Mouse (Mus musculus): ENCODE results near the gene Exo5. TPM values are rescaled to one million over a fixed set of nuclear protein-coding genes. Genes with fewer than 3 reads are reported as not detected.

Gene Exo5
- polyA plus RNA-seq, 1 experiment from 2014 or later: 25.1 TPM

DNA sequence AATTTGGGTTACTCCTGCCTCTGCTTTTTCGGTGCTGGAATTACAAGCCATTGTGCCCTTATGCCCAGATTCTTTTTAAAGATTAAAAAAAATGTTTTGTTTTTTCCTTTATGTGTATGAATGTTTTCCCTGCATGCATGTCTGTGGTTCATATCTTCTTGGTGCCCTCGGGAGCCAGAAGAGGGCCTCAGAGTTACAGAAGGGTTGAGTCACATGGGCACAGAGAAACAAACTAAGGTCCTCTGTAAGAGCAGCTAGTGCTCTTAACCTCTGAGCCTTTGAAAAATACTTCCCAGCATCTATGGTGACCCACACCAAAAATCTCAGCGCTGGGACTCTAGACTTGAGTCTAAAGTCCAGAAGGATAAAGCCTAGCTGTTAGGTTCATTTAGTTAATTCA, 569 bp upstream of the Exo5 start:
- ATAC-seq (ENCODE audit: insufficient read depth): peak; percentile 54
- 23% methylated on average over 3 of the region's 3 CpGs for WGBS

DNA sequence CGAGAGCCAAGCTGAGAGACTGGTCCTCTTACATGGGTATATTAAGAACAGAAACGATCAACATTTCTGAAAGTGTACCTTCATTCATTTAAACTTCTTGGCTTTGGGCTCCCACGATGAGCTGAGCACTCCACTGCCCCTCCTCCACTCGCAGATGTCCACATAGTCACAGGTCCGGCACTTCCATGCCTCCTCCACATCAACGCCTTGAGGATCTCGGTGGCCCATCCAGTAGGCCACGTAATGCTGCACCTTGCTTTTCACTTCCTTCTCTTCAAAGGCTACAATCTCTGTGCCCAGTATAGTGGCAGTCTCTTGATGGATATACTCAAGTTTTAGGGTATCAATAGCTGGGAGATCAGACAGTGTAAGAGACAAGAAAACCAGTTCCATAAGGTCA, 3.4 kb downstream of the Exo5 start:
- Histone ChIP-seq H3K9me3 (ENCODE audit: low read depth, low read length) (no peaks in the 10 kb centered on the region), H3K4me3 (ENCODE audit: low read depth, low read length) (no peak overlapping the region), H3K27ac (ENCODE audit: low read depth) (no peak overlapping the region), H3K4me1 (ENCODE audit: insufficient read depth) (no peaks in the 10 kb centered on the region; the same call in 1 of the 2 replicates), H3K27me3 (ENCODE audit: insufficient read depth, low read length) (no peaks in the 10 kb centered on the region), H3K4me2 (no peak overlapping the region), H3K9ac (no peak overlapping the region), H3K36me3 (ENCODE audit: insufficient read depth) (peaks cover 31% of the 10 kb centered on the region)
- no peak for ATAC-seq (ENCODE audit: insufficient read depth)
- no peak for DNase-seq
- TF ChIP-seq CTCF (IDR thresholded peaks at IDR 0.05; ENCODE audit: low read depth): no peak
- WGBS: 93% methylated on average over 8 of the region's 8 CpGs

More for the DNA sequence above, 569 bp upstream of the Exo5 start:
- 0 out of 2 replicates have a peak, but pooled peaks have one; percentile 10 for TF ChIP-seq CTCF (IDR thresholded peaks at IDR 0.05; ENCODE audit: low read depth)
- peaks cover 24% of the 10 kb centered on the region for H3K36me3 ChIP-seq (ENCODE audit: insufficient read depth)
- H3K4me3 ChIP-seq (ENCODE audit: low read depth, low read length): peak overlapping the region; percentile 73
- no peaks in the 10 kb centered on the region; the same call in 1 of the 2 replicates for H3K4me1 ChIP-seq (ENCODE audit: insufficient read depth)
- peak overlapping the region; percentile 85; the same call in 1 of the 2 replicates for H3K27ac ChIP-seq (ENCODE audit: low read depth)
- H3K4me2 ChIP-seq: peak overlapping the region; percentile 71
- peak; percentile 46 for DNase-seq
- peak overlapping the region; percentile 74 for H3K9ac ChIP-seq
- no peaks in the 10 kb centered on the region for H3K27me3 ChIP-seq (ENCODE audit: insufficient read depth, low read length)
- H3K9me3 ChIP-seq (ENCODE audit: low read depth, low read length): no peaks in the 10 kb centered on the region

DNA sequence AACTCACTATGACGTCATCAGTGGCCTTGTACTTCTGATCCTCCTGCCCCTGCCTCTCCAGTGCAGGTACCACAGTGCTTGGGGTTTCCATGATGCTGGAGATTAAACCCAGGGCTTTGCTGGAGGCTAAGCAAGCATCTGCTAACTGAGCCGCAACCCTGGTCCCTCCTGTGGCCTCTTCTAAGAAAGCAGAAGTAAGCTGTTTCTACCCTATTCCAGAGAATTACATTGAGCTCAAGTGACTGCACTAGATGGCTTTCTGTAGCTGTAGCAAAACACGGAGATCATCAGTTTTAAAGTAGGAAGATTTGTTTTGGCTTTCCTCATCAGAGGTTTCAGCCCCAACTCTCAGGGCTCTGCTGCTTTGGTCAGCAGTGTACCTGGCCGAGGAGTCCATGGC, 10.3 kb downstream of the Exo5 start:
- WGBS: 72% methylated on average over 4 of the region's 4 CpGs
- ATAC-seq (ENCODE audit: insufficient read depth) (no peak), DNase-seq (no peak)
- Histone ChIP-seq H3K36me3 (ENCODE audit: insufficient read depth) (no peaks in the 10 kb centered on the region), H3K27ac (ENCODE audit: low read depth) (no peak overlapping the region), H3K27me3 (ENCODE audit: insufficient read depth, low read length) (no peaks in the 10 kb centered on the region), H3K9me3 (ENCODE audit: low read depth, low read length) (no peaks in the 10 kb centered on the region), H3K4me2 (no peak overlapping the region), H3K4me1 (ENCODE audit: insufficient read depth) (no peaks in the 10 kb centered on the region), H3K9ac (no peak overlapping the region), H3K4me3 (ENCODE audit: low read depth, low read length) (no peak overlapping the region)
- TF ChIP-seq CTCF (IDR thresholded peaks at IDR 0.05; ENCODE audit: low read depth): no peak

DNA sequence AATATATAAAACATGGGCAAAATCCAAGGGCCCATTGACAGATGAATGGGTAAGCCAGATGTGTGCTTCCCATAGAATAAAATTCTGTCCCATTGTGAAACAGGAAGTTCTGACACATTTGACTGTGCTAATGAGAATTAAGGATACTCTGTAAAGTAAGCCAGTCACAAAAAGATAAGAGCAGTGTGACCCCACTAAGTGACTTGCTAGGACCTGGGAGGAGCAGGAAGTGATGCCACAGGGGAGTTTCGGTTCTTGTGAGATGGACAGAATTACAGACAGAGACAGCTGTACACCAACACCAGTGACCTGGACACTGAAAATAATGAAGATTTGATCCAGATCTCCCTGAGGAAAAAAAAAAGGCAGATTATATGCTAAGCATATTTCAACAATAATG, 11.0 kb downstream of the Exo5 start:
- ATAC-seq (ENCODE audit: insufficient read depth): no peak

DNA sequence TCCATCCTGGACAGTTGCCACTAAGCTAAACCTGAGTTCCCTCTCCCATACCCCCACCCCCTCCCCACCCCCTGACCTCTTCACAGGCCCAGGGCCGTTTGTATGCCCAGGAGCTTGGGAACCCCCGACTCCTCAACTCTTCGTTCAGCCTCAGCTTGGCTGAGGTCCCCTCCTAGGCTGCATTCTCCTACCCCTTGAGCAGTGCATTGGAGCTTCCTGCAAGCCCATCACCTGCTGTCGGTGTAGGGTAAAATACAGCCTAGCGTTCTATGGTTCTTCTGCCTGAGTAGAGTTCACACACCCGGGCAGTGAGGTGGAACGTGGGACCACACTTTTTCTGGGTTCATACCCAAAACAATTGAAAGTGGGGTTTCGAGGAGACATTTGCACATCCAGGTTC, 11.4 kb downstream of the Exo5 start:
- H3K9me3 ChIP-seq (ENCODE audit: low read depth, low read length): no peaks in the 10 kb centered on the region
- no peak overlapping the region for H3K4me2 ChIP-seq
- DNase-seq: no peak
- H3K4me1 ChIP-seq (ENCODE audit: insufficient read depth): no peaks in the 10 kb centered on the region
- H3K9ac ChIP-seq: no peak overlapping the region
- H3K36me3 ChIP-seq (ENCODE audit: insufficient read depth): no peaks in the 10 kb centered on the region
- 63% methylated on average over 8 of the region's 8 CpGs for WGBS
- ATAC-seq (ENCODE audit: insufficient read depth): no peak
- TF ChIP-seq CTCF (IDR thresholded peaks at IDR 0.05; ENCODE audit: low read depth): no peak
- no peak overlapping the region for H3K4me3 ChIP-seq (ENCODE audit: low read depth, low read length)
- H3K27ac ChIP-seq (ENCODE audit: low read depth): no peak overlapping the region
- no peaks in the 10 kb centered on the region for H3K27me3 ChIP-seq (ENCODE audit: insufficient read depth, low read length)

More for the DNA sequence above, 11.0 kb downstream of the Exo5 start:
- Histone ChIP-seq H3K27ac (ENCODE audit: low read depth) (no peak overlapping the region), H3K9ac (no peak overlapping the region), H3K4me2 (no peak overlapping the region), H3K4me1 (ENCODE audit: insufficient read depth) (no peaks in the 10 kb centered on the region), H3K4me3 (ENCODE audit: low read depth, low read length) (no peak overlapping the region), H3K27me3 (ENCODE audit: insufficient read depth, low read length) (no peaks in the 10 kb centered on the region), H3K9me3 (ENCODE audit: low read depth, low read length) (no peaks in the 10 kb centered on the region), H3K36me3 (ENCODE audit: insufficient read depth) (no peaks in the 10 kb centered on the region)
- WGBS: 71% methylated on average over 1 of the region's 1 CpGs
- DNase-seq: no peak
- no peak for TF ChIP-seq CTCF (IDR thresholded peaks at IDR 0.05; ENCODE audit: low read depth)

DNA sequence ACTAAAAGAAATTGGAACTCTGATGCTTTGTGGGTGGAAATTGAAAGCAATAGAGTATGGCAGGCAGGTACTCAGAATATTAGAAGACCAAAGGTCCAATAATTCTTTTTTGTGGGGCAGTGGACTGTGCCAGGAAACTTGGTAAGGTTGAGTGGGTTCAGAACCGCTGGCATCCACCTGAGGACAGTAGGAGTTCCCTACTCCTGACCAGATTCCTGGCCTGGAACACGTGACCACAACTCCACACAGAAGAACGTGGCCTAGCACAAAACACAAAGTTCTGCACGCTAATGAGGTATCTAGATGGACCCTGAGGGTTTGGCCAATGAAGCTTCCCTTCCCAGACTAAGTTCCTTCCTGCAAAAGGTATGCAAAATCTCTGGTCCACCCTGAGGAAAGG, 12.0 kb downstream of the Exo5 start:
- Histone ChIP-seq H3K4me3 (ENCODE audit: low read depth, low read length) (no peak overlapping the region), H3K9me3 (ENCODE audit: low read depth, low read length) (no peaks in the 10 kb centered on the region), H3K36me3 (ENCODE audit: insufficient read depth) (no peaks in the 10 kb centered on the region), H3K4me1 (ENCODE audit: insufficient read depth) (no peaks in the 10 kb centered on the region), H3K27ac (ENCODE audit: low read depth) (no peak overlapping the region), H3K9ac (no peak overlapping the region), H3K27me3 (ENCODE audit: insufficient read depth, low read length) (no peaks in the 10 kb centered on the region), H3K4me2 (no peak overlapping the region)
- no peak for DNase-seq
- 46% methylated on average over 4 of the region's 4 CpGs for WGBS
- ATAC-seq (ENCODE audit: insufficient read depth): no peak
- TF ChIP-seq CTCF (IDR thresholded peaks at IDR 0.05; ENCODE audit: low read depth): no peak

DNA sequence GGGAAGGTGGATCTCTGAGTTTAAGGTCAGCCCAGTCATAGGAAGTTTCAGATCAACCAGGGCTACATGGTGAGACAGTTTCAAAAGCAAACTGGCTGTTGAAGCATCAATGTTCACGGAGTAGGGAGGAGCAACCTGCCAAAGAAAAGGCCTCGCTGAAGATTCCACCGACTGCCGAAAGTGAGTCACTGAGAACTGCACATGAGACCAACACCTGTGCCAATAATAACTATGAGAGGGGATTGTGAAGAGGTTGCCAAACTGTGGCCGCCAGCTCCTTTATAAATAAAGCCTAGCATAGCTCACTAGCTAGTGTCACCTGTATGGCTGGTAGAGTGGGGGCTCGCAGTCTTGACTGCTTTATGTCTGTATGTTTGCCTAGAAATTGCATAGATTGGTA, 13.7 kb downstream of the Exo5 start:
- 73% methylated on average over 6 of the region's 6 CpGs for WGBS

More for the DNA sequence above, 13.7 kb downstream of the Exo5 start:
- ATAC-seq (ENCODE audit: insufficient read depth) (no peak), DNase-seq (no peak)
- no peak overlapping the region for H3K4me3 ChIP-seq (ENCODE audit: low read depth, low read length)
- no peak for TF ChIP-seq CTCF (IDR thresholded peaks at IDR 0.05; ENCODE audit: low read depth)
- no peak overlapping the region for H3K9ac ChIP-seq
- H3K4me2 ChIP-seq: no peak overlapping the region
- H3K4me1 ChIP-seq (ENCODE audit: insufficient read depth): no peaks in the 10 kb centered on the region
- no peaks in the 10 kb centered on the region for H3K36me3 ChIP-seq (ENCODE audit: insufficient read depth)
- no peak overlapping the region for H3K27ac ChIP-seq (ENCODE audit: low read depth)
- no peaks in the 10 kb centered on the region for H3K9me3 ChIP-seq (ENCODE audit: low read depth, low read length)
- no peaks in the 10 kb centered on the region for H3K27me3 ChIP-seq (ENCODE audit: insufficient read depth, low read length)
